Mouse (Mus musculus): ENCODE results near the gene Zfand2a.

DNA sequence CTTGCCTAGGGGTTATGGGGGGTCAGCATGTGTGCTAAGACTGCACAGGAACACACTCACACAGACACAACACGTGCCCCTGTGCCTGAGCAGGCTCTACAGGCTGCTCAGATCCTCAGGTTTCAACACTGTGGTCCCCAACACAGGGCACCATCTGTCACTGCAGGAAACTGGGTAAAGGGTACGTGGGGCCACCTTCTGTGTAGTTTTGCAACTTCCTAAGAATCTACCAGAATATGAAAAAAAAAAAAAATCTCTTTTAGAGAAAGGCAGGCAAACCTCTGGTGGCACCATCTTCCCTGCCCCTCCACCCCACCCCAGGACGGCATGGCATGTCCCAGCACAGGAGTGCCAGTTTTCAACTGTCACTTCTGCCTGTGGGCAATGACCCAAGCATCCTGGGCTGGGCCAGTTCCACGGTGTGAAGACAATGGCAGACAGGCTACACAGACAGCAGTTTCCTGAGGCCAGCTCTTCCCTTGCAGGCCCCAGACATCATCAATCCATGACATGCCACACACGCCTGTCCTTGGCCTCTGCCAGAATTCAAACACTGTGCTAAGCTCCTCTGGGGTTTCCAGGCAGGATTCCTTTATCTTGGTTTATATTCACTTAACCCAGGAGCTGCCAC, 35.1 kb downstream of the Zfand2a start:
- TF ChIP-seq POLR2A (IDR thresholded peaks at IDR 0.05; ENCODE audit: low read depth, low read length) = no peak
- no peak for TF ChIP-seq CTCF (conservative IDR thresholded peaks at IDR 0.05; ENCODE audit: insufficient read depth, insufficient read length, low read depth, low read length)
